Mouse (Mus musculus) heart, adult 2 months (tissue): ENCODE data around the gene Eif3c. TPM values are rescaled to one million over a fixed set of nuclear protein-coding genes. Genes with fewer than 3 reads are reported as not detected.

Experiments
- DNase-seq, 2 experiments: peaks; one replicate each; pipeline ENCODE4 v3.0.0; 2021
- H3K27ac ChIP-seq: fragments of 200-600 bp; 2 replicates; pipeline ENCODE4 v1.8.1; 2022
- H3K27me3 ChIP-seq: fragments of 200-500 bp; 2 replicates; pipeline ENCODE4 v1.6.1; 2012; ENCODE audit warnings: mild to moderate bottlenecking, low read length, inconsistent platforms, mixed read lengths; ENCODE audit not compliant: control insufficient read depth, insufficient read depth
- H3K36me3 ChIP-seq: fragments of 200-500 bp; 2 replicates; pipeline ENCODE4 v1.6.1; 2012; ENCODE audit warnings: low read length, inconsistent platforms; ENCODE audit not compliant: control insufficient read depth, insufficient read depth
- H3K4me1 ChIP-seq: fragments of 200-500 bp; 2 replicates; pipeline ENCODE4 v1.6.1; 2011; ENCODE audit warnings: low read length; ENCODE audit not compliant: control insufficient read depth, insufficient read depth
- H3K4me3 ChIP-seq: fragments of 200-600 bp; 2 replicates; pipeline ENCODE4 v1.8.1; 2022
- H3K79me2 ChIP-seq: fragments of 200-500 bp; replicated peaks from 2 replicates; pipeline ENCODE4 v1.6.1; 2012; ENCODE audit warnings: mild to moderate bottlenecking, inconsistent platforms, low read length, moderate library complexity, mixed read lengths; ENCODE audit not compliant: control insufficient read depth, insufficient read depth
- H3K9ac ChIP-seq: fragments of 200-500 bp; 2 replicates; pipeline ENCODE4 v1.6.1; 2012; ENCODE audit warnings: low read depth, mild to moderate bottlenecking, control low read depth, inconsistent platforms, low read length, mixed read lengths
- CTCF ChIP-seq: fragments of 200-600 bp; IDR thresholded peaks from 2 replicates; pipeline ENCODE4 v1.8.1; 2022; ENCODE audit warnings: antibody characterized with exemption, mild to moderate bottlenecking, moderate library complexity
- EP300 ChIP-seq: fragments of 200-500 bp; IDR thresholded peaks from 2 replicates; pipeline ENCODE4 v1.6.1; 2011; ENCODE audit warnings: low read depth, low read length, control low read depth; ENCODE audit not compliant: insufficient read depth
- POLR2A ChIP-seq: fragments of 200-500 bp; IDR thresholded peaks from 2 replicates; pipeline ENCODE4 v1.6.1; 2011; ENCODE audit warnings: mild to moderate bottlenecking, low read depth, low read length, control low read depth; ENCODE audit not compliant: insufficient read depth
- WGBS: fragments of 180-500 bp; shearing (Covaris S2); methylation state at CpG from one replicate; pipeline ENCODE4 v1.1.7; 2018; 5-methylcytosine and 5-hydroxymethylcytosine counted together
- intact Hi-C: fragments of 180-260 bp; cut with DNase I; formaldehyde crosslinking; loops from one replicate; pipeline ENCODE4 v1.15.1; 2025
- long read RNA-seq: library from polyadenylated mRNA; stranded (forward); transcript quantifications from one replicate; pipeline ENCODE4 v2.0.0, GENCODE M21; 2021
- polyA plus RNA-seq: library from polyadenylated mRNA; depleted of rRNA; stranded (reverse); fragments of >200 nt; gene quantifications from 2 replicates; pipeline ENCODE4 v1.2.3, GENCODE M21; 2012; rRNA removed
- total RNA-seq, 2 experiments: library from RNA; stranded (reverse); gene quantifications; 2 replicates each; pipeline ENCODE4 v1.2.3; 2021

Gene Eif3c
- total RNA-seq (100 to 1,000 TPM; 133 to 159 TPM), polyA plus RNA-seq (59.3 and 72.6 TPM in 2 replicates)
- long read RNA-seq, transcript Eif3c-201 (21 exons, 3,383 nt) = major isoform, 18 of 31 reads
- long read RNA-seq, partial matches to known transcripts = 13 of 31 reads
- long read RNA-seq, other reads (novel, unspliced or antisense) = 0 of 31 reads

DNA sequence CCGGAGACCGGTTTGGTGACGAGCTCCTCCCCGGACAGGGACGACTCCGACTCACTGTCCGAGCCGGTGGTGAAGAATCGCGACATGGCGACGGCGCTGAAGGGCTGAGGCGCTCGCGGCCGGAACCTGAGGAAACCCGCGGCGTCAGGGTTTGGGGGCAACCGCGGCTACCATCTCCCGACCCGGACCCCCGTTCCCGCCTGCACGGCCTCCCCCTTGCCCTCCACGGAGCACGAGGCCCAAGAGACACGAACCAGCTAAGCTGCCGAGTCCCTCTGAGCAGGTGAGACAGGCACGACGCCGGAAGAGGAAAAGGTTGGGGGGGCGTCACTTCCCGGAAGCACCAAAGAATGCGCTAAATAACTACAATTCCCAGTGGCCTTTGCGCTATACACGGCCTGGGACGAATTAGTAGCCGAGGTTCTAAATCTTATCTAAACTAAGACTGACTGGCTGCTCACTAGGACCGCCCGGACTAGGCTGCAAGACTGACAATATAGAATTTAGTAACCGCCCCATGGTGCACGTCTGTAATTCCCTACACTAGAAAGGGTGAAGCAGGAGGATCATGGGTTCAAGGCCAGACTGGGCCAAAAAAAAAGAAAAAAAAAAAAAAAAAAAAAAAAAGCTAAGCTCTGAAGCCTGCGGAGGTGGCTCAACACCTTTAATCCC lies at the start of gene Eif3c:
Gene Eif3c (minus strand): TSS at position 318 of the 672 bp plus-strand sequence.
- TF ChIP-seq EP300 (peak; percentile 52; the same call in 1 of the 2 replicates), POLR2A (peak; percentile 80), CTCF (no peak)
- peak within 1 kb of the TSS; percentile 96 for H3K9ac ChIP-seq
- intact Hi-C loops = loop anchor here (2.0 kb wide), 2 partner anchors 17 to 91 kb away; partner anchors contain the start of gene Sh2b1
- H3K27ac ChIP-seq = peak within 1 kb of the TSS; percentile 83
- peak; percentile 84 to 90 for DNase-seq
- no peaks in the 10 kb centered on the region for H3K27me3 ChIP-seq
- H3K36me3 ChIP-seq = peaks cover 9% of the 10 kb centered on the region; the same call in 1 of the 2 replicates
- no peaks in the 10 kb centered on the region; the same call in 1 of the 2 replicates for H3K4me1 ChIP-seq
- under 1% methylated on average over 46 of the region's 46 CpGs for WGBS
- peak within 1 kb of the TSS; percentile 91 for H3K4me3 ChIP-seq
- H3K79me2 ChIP-seq = no peaks in the 10 kb centered on the region

DNA sequence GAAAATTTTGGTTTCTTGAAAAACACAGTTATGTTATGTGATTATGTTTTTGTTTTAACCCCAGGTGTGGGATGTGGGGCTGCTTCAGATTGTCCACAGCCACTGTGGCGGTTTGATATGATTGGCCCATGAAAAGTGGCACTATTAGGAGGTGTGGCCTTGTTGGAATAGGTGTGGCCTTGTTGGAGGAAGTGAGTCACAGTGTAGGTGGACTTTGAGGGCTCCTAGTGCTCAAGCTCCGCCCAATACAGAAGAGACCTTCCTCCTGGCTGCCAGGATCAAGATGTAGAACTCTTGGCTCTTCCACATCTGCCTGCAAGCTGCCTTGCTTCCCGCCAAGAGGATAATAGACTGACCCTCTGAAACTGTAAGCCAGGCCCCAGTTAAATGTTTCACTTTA lies 46.5 kb upstream of the Eif3c start:
- no peak overlapping the region for H3K27ac ChIP-seq
- intact Hi-C loops = no loop called here
- no peaks in the 10 kb centered on the region for H3K36me3 ChIP-seq
- no peaks in the 10 kb centered on the region for H3K27me3 ChIP-seq
- no peaks in the 10 kb centered on the region for H3K4me1 ChIP-seq
- WGBS = 80% methylated on average over 3 of the region's 3 CpGs
- H3K9ac ChIP-seq = no peak overlapping the region
- no peak overlapping the region for H3K4me3 ChIP-seq
- no peaks in the 10 kb centered on the region for H3K79me2 ChIP-seq
- TF ChIP-seq CTCF = no peak
- no peak for TF ChIP-seq EP300
- TF ChIP-seq POLR2A = no peak
- DNase-seq = no peak

DNA sequence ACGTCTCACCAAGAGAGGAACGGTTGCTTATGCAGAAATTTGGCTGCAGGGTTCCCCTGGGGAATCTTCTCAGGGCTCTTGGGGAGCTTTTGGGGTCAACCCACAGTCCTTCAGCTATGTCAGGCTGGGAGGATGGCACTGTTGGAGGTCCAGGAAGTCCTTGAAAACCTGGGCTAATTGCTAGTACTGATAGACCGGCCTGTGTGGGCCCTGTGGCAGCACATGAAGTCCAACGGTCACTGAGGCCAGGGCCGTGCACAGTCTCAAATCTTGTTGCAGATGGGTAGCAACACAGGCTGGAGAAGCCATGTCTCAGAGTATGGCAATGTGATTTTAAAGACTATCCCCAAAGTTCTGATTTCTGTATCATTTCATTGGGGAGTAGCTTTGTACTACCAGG lies 41.6 kb upstream of the Eif3c start:
- H3K4me1 ChIP-seq = peaks cover 2% of the 10 kb centered on the region; the same call in 1 of the 2 replicates
- H3K27me3 ChIP-seq = no peaks in the 10 kb centered on the region
- intact Hi-C loops = no loop called here
- no peaks in the 10 kb centered on the region for H3K79me2 ChIP-seq
- TF ChIP-seq POLR2A = no peak
- no peak for TF ChIP-seq EP300
- no peak for TF ChIP-seq CTCF
- no peak overlapping the region for H3K4me3 ChIP-seq
- H3K9ac ChIP-seq = no peak overlapping the region
- H3K27ac ChIP-seq = no peak overlapping the region; the same call in 1 of the 2 replicates
- 80% methylated on average over 5 of the region's 5 CpGs for WGBS
- DNase-seq = no peak
- no peaks in the 10 kb centered on the region for H3K36me3 ChIP-seq

DNA sequence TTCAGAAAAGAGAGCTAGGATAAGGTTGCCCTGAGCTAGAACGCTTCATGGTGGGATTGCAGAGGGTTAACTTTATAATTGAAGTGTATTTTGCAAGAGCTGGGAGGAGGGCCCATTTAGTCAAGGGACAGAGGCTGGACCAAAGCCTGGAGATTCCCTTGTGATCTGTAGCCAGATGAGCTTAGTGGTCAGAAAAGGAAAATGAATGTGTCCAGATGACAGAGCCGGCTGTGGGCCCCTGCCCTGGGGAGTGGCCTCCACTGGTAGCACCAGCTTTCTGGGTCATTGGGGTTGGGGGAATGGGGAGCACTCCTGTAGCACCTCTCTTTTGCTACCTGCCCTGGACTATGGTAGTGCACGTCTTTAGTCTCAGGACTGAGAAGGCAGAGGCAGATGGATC lies 40.9 kb upstream of the Eif3c start:
- intact Hi-C loops = no loop called here
- H3K4me1 ChIP-seq = peaks cover 2% of the 10 kb centered on the region; the same call in 1 of the 2 replicates
- peak; percentile 64 to 75 for DNase-seq
- no peaks in the 10 kb centered on the region for H3K36me3 ChIP-seq
- no peak overlapping the region for H3K9ac ChIP-seq
- no peaks in the 10 kb centered on the region for H3K79me2 ChIP-seq
- WGBS = 61% methylated on average over 3 of the region's 3 CpGs
- peak overlapping the region; percentile 23; the same call in 1 of the 2 replicates for H3K27ac ChIP-seq
- H3K27me3 ChIP-seq = no peaks in the 10 kb centered on the region
- no peak overlapping the region for H3K4me3 ChIP-seq
- TF ChIP-seq POLR2A (no peak), CTCF (no peak), EP300 (no peak)

DNA sequence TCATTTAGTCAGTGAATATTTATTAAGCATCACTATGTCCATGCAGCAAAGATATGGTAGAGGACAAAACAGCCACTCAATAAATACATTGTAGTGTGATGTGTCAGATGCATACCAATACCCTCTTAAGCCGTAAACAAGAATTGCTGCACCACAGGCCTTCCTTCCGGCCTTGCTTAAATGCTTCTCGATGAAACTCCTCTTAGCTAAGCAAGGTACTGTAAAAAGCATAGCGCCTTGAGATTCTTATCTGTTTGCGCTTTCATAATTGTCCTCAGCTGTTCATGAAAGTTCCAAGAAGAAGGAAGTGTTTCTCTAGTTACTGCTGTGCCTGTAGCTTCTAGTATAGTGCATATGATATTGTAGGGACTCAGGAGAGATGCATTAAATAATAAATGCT lies 40.4 kb upstream of the Eif3c start:
- H3K36me3 ChIP-seq = no peaks in the 10 kb centered on the region
- no peak overlapping the region for H3K4me3 ChIP-seq
- TF ChIP-seq CTCF = no peak
- TF ChIP-seq EP300 = no peak
- no peak for TF ChIP-seq POLR2A
- peaks cover 2% of the 10 kb centered on the region; the same call in 1 of the 2 replicates for H3K4me1 ChIP-seq
- WGBS = 70% methylated on average over 5 of the region's 5 CpGs
- DNase-seq = no peak
- H3K9ac ChIP-seq = no peak overlapping the region
- H3K27ac ChIP-seq = no peak overlapping the region
- H3K79me2 ChIP-seq = no peaks in the 10 kb centered on the region
- H3K27me3 ChIP-seq = no peaks in the 10 kb centered on the region
- intact Hi-C loops = no loop called here

DNA sequence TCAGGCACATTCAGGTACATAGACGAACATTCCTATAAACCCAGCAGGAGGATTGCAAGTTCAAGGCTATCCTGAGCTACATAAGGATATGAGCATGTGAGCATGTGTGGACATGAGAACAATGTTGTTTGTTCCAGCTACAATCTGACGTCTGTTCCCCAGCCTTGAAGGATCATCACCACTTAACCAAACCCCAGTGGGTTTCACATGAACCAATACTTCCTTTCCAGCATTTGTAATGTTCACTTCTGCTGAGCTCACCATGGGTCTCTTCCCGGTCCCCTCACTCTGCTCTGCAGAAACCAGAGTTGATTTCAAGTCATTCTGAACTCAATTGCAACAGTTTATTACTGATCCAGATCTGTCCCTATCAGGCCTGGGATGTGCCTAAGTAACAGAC lies 36.4 kb upstream of the Eif3c start:
- no peaks in the 10 kb centered on the region for H3K79me2 ChIP-seq
- TF ChIP-seq EP300 (no peak), POLR2A (no peak), CTCF (no peak)
- H3K9ac ChIP-seq = no peak overlapping the region
- H3K27me3 ChIP-seq = no peaks in the 10 kb centered on the region
- 66% methylated on average over 3 of the region's 3 CpGs for WGBS
- no peak overlapping the region for H3K4me3 ChIP-seq
- intact Hi-C loops = no loop called here
- H3K27ac ChIP-seq = no peak overlapping the region
- H3K36me3 ChIP-seq = no peaks in the 10 kb centered on the region
- no peak for DNase-seq
- H3K4me1 ChIP-seq = peaks cover 2% of the 10 kb centered on the region; the same call in 1 of the 2 replicates
